Mouse (Mus musculus): ENCODE data around the gene Prf1.

The Prf1 gene

GRCm38 (mm10) chr10:61290016-61290415 is 7.6 kb upstream of the Prf1 start:
- no peak for DNase-seq

DNA sequence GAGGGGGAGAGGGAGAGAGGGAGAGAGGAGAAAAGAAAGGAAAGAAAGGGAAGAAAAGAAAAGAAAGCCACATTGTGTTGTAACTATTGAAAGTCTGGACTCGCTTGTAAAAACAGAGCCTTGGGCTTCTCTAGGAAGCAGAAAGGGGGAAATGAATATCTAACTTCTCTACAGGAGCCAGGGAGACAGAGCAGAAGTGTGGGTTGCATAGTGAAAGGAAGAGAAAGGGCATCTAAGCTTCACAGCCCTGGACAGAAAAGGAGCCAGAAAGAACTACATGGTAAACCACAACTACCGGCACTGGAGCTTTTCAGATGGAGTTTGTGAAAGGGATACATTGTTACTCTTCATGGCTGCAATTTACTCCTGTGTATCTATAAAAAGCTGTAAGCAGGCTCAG is 7.2 kb upstream of the Prf1 start:
- DNase-seq, result no peak

GRCm38 (mm10) chr10:61294242-61294641 is 3.4 kb upstream of the Prf1 start:
- no peak for DNase-seq

GRCm38 (mm10) chr10:61296713-61297445 is 754 bp upstream of the Prf1 start:
- no peak for DNase-seq

DNA sequence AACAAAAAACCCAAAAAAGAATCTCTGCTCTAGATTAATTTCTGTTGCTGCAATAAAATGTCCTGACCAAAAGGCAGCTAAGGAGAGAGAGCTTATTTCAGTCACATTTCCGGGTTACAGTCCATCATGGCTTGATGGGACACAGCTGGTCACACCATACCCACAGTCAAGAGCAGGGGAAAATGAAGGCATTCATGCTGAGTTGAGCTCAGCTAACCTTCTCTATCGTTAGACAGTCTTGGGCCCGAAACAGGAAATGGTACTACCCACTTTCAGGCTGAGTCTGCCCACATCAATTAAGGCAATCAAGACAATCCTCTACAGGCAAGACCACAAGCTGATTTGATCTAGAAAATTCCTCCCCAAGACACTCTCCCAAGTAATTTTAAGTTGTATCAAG is 3.4 kb downstream of the Prf1 start:
- no peak for DNase-seq

DNA sequence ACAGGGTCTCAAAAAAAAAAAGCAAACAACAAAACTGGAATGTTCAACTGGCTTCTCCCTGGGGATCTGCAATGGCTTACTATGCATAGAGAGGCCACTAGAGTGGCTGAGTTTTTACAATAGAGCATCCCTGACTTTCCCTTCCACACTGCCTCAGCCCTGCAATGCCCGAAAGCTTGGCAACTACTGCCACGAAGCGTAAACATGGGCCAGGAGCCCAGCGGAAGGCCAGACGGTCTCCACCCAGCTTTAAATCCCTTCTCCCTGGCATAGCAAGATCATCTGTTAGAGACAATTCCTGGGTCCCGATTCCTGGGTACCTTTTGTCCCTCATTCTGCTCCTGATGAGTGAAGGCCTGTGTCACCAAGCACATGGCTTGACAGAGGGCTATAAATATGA is 6.4 kb downstream of the Prf1 start:
- no peak for DNase-seq

DNA sequence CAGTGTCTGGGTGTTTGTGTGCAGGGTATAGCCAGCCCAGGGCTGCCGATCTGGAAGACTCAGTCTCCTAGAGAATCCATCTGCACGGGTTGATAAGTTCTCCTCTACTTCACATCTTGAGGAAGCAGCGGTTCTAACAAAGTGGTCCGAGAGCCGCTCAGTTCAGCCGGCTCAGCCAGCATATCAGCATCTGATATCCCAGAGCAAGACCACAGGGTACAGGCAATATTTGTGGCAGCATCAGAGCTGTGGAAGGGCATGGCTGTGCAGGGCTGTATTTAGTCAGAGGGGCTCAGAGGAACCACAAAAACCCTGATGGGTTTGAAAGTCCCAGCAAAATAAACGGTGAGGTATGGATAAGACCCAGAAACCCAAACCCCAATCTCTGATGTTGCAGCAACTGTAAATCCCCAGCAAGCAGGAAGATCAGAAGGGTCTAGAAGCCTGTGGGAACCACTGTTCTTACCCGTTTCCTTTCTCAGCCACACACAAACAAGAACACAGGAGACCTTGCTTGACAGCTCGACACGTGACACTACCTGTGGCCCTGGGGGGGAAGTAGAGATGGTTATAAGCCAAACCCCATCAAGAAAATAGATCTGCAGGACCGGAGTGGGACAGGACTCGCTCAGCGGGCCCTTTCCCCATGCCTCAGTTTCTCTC is 8.4 kb downstream of the Prf1 start:
- DNase-seq, result no peak

DNA sequence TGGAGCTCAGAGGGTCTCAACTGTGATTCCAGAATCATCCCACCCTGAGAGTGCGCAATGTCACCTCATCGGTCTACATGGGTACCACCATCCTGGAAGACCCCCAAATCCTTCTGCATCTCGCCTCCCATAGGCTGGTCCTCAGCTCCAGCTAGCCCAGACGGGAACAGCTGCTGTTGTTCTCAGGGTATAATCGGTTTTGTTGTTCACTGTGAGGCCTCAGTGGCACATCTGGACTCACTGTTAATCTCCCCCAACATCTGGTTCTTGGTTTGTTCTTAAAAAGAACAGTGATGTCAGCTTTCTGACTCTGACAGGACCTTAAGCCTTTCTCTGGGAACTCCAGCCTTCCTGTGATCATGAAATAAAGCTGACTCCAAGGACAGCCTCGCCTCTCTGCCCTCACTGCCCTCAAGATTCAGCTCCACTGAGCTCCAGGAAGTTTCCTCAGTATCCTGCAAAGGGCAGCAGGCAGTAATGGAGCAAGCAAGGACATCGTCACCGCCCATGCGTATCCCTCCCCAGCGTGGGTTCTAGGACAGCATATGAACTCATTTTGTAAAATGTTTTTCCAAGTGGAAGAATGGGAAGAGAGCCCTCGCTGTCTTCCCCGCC is 11.2 kb downstream of the Prf1 start:
- DNase-seq, result no peak

DNA sequence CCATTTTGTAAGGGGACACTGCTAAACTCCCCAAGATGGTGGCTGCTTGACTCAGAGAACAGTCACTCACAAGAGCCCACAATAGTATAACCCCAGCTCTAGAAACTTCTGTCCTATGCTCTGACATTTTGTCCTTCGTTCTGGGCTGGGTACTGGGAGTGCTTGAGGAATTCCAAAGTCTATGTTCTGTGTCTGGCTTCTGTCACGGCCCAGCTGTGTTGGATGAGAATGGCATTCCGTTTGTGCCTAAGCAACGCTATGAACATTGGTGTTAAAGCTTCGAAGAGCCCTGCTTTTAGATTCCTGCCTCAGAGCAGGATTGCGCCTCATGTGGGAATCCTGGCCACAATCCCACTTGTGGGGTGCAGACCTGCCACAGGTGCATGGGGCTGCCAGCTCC is 14.5 kb downstream of the Prf1 start:
- DNase-seq, result no peak

GRCm38 (mm10) chr10:61312754-61313153 is 15.1 kb downstream of the Prf1 start:
- no peak for DNase-seq

DNA sequence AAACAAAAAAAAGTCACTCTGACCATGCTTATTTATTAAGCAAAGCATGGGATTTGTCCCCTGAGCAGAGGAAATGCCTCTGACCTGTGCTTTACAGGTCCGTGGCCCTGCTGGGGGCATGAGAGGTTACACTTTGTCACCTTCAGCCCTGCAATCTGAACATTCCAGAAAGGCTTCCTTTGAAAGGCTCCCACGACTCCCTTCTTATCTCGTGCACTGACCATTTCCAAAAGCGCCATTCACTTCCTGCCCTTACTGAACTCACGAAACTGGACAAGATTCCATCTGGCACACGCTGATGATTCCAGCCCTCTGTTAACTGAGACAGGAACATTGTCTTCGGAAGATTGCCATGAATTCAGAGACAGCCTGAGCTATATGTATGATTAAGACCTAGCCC is 16.1 kb downstream of the Prf1 start:
- no peak for DNase-seq

DNA sequence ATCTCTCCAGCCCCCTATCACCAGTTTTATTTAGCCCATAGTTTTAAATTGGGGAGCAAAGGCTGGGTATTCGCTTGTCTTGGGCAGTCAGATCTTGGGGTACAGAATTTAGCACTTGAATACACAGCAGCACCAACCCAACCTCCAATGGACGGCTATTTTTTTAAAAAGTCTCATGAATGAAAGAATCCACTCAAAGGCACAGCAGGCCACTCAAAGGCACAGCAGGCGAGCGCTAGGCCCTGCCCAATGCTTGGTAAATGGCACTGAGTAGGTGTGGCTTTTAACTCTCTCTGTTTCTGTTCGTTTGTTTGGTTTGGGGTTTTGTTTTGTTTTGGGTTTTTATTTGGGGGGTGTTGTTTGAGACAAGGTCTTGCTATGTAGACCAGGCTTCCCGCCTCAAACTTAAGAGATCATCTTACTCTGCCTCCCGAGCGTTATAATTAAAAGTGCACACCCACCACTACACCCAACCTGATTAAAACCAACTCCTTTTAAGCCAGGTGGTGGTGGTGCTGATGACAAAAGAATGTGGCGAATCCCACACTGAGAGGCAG is 17.8 kb downstream of the Prf1 start:
- DNase-seq, result no peak

- no peak for DNase-seq
These were observed 20.9 kb downstream of the Prf1 start for GRCm38 (mm10) chr10:61318527-61318926.

DNA sequence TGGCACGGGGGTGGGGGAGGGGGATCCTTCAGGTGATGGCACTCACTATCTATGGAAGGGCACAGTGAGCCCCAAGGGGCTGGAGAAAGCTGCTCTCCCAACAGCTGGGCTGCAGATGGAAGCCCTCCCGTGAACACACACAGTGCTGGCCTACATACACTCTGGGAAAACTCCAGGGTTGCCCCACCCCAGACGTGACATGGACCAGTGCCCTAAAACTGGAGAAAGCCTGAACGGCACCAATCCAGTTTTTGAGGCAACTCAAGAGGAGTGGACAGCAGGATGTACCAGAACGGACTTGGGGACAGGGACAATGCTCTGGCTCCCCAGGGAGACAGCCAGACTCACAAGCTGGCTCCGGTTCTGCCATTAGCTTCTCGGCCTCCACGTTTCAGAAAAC is 27.1 kb downstream of the Prf1 start:
- DNase-seq, result no peak

DNA sequence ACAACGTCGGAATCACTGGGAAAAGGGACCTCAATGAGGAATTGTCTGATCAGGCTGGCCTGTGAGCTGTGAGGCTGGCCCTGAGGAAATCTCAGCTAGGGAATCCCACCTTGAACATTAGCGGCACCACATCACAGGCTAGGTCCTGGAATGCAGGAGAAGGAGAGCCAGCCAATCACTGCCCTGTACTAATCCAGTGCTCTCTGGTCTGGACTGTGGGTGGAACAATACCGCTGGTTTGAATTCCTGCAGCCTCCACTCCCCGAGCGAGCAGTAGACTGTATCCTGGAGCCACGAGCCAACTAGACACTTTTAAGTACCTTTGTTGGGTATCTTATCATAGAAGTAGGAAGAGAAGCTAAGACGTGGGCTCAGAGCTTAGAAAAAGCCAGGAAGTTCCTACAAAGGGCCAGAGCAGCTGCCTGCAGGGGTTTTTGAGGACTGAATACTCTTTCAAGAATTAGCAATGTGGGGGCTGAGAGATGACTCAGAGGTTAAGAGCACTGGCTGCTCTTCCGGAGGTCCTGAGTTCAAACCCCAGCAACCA is 28.2 kb downstream of the Prf1 start:
- no peak for DNase-seq

DNA sequence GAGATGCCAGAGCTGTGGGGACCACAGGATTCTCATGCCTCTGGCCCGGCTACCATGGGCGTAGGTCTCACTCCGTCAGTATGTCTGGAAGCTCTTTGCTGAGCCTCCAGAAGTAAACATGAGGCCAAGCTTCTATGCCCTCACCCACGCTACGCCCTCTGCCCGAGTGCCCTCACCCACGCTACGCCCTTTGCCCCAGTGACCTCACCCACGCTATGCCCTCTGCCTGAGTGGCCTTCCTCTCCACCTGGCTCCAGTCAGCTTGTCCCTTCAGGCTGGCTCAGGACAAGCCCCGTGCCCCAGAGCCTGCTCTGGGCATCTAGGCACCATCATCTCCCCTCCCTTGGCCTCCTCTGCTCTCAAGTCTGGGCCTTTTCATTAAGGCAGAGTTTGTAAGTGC is 29.9 kb downstream of the Prf1 start:
- no peak for DNase-seq

GRCm38 (mm10) chr10:61328927-61329326 is 31.3 kb downstream of the Prf1 start:
- no peak for DNase-seq

- DNase-seq, result peak; percentile 70
These were observed 33.4 kb downstream of the Prf1 start for GRCm38 (mm10) chr10:61331046-61331445.

- DNase-seq, result no peak
These were observed 36.9 kb downstream of the Prf1 start for GRCm38 (mm10) chr10:61334545-61334944.

DNA sequence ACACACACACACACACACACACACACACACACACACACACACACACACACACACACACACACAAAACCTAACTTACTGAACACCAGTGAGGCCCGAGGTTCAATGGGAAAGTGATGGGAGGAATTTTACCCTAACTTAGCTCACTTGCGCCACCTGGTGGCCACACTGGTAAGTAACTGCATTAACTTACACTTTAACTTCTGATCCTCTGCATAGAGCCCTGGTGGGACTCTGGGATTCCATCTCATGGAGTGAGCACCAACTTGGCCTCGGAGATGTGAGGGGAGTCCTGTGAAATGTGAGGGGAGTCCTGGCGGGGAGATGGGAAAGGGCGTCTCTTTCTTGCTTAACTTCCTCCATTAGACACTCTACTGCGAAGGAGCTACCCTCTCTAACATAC is 38.5 kb downstream of the Prf1 start:
- DNase-seq, result peak; percentile 68

DNA sequence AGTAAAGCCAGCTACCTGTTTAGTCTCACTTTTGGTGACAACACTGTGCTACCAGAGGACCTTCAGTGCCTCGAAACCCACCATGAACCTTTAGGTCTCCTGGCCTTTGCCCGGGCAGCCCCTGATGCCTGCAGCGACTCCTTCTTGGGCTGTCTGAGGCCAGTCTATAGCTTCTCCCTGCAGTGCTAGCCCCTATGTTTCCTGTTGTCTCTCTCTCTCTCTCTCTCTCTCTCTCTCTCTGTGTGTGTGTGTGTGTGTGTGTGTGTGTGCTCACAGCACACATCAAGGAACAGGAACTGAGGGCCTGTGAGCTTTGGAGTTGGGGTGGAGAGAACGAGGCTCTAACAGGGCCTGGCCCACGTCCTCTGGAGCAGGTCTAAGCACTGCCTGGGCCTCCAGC is 39.0 kb downstream of the Prf1 start:
- DNase-seq, result no peak

GRCm38 (mm10) chr10:61337665-61338064 is 40.0 kb downstream of the Prf1 start:
- no peak for DNase-seq

DNA sequence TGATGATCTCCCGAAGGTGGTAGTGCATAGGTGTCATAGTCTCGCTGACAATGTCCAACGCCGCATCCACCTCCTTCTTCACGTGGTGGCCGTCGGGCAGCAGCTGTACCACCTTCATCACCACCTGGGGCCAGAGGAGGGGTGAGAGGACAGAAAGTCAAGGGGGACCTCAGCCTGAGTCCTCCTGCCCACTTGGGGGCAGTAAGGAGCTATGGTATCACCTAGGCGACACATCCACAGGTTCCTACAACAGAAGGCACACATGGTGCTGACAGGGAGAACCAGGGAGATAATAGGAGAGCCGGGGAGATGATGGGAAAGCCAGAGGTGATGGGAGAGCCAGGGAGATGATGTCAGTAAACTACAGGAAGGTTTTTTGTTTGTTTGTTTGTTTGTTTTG is 41.6 kb downstream of the Prf1 start:
- no peak for DNase-seq

DNA sequence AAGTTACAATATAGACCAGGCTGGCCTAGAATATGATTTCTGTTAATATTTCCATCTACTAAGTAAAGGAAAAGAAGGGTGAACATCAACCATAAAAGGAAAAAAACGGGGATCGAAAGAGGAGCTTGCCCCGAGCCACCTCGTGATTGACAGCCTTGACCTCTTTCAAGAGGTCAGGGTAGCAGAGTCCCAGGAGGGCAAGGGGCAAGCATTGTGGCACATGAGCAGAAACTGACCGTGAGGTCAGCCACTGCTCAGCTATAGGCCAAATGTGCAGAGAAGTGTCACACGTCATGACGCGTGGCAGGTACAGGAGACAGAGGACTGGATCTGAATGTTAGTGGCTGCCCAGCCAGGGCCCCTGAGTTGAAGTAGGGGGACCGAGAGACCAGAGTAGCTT is 42.6 kb downstream of the Prf1 start:
- DNase-seq, result no peak

Data from cerebellum, adult 11 months (tissue).